Mouse (Mus musculus) MEL (cell line): ENCODE measurements at regions not wholly inside any gene's neighbourhood (a gene's known extent, or its start where the extent isn't known, plus 50 kb on each side); places are given as distances from the start of the nearest gene placed in this dataset.

ENCODE experiments used
- DNase-seq: peaks from one replicate; pipeline ENCODE4 v3.0.0; 2011; ENCODE audit warnings: low read depth, low spot score
- H3K27ac ChIP-seq: 2 replicates; pipeline ENCODE4 v1.5.1; 2012; ENCODE audit warnings: low read depth, mild to moderate bottlenecking, control low read depth, low read length, moderate library complexity; ENCODE audit not compliant: control insufficient read depth
- H3K27me3 ChIP-seq, 2 experiments: fragments of 150-350 bp in 1 of 2; sonication (generic) in 1 of 2; 2 replicates each; pipeline ENCODE4 v1.6.1; 2012; ENCODE audit warnings: low read length in 2 of 2, mild to moderate bottlenecking in 2 of 2, improper control_type of control experiment in 1 of 2, moderate library complexity in 1 of 2; ENCODE audit not compliant: insufficient read depth in 2 of 2, control insufficient read depth in 1 of 2
- H3K36me3 ChIP-seq, 2 experiments: 2 replicates each; pipeline ENCODE4 v1.6.1; 2012 to 2014; ENCODE audit warnings: low read length in 2 of 2, improper control_type of control experiment in 1 of 2, inconsistent platforms in 1 of 2, mild to moderate bottlenecking in 1 of 2; ENCODE audit not compliant: insufficient read depth in 2 of 2, control insufficient read depth in 1 of 2
- H3K4me1 ChIP-seq, 2 experiments: fragments of 150-350 bp in 1 of 2; sonication (generic) in 1 of 2; 2 replicates each; pipeline ENCODE4 v1.6.1; 2012; ENCODE audit warnings: low read length in 2 of 2, improper control_type of control experiment in 1 of 2, mild to moderate bottlenecking in 1 of 2; ENCODE audit not compliant: insufficient read depth in 2 of 2, control insufficient read depth in 1 of 2
- H3K4me3 ChIP-seq, 2 experiments: fragments of 150-350 bp in 1 of 2; sonication (generic) in 1 of 2; 2 replicates each; pipeline ENCODE4 v1.5.1; 2012; ENCODE audit warnings: low read depth in 2 of 2, low read length in 2 of 2, mild to moderate bottlenecking in 2 of 2, moderate library complexity in 2 of 2, control low read depth in 1 of 2, improper control_type of control experiment in 1 of 2; ENCODE audit not compliant: control insufficient read depth in 1 of 2, insufficient read depth in 1 of 2
- H3K79me2 ChIP-seq: 2 replicates; pipeline ENCODE4 v1.6.1; 2012; ENCODE audit warnings: mild to moderate bottlenecking, low read length, moderate library complexity; ENCODE audit not compliant: control insufficient read depth, poor library complexity, insufficient read depth
- H3K9ac ChIP-seq: 2 replicates; pipeline ENCODE4 v1.6.1; 2012; ENCODE audit warnings: low read depth, mild to moderate bottlenecking, control low read depth, low read length, moderate library complexity; ENCODE audit not compliant: control insufficient read depth, poor library complexity, severe bottlenecking
- H3K9me3 ChIP-seq: fragments of 150-350 bp; sonication (generic); replicated peaks from 2 replicates; pipeline ENCODE4 v1.6.1; 2012; ENCODE audit warnings: mild to moderate bottlenecking, low read length, improper control_type of control experiment, moderate library complexity; ENCODE audit not compliant: insufficient read depth
- CHD2 ChIP-seq: IDR thresholded peaks from 2 replicates; pipeline ENCODE4 v1.6.1; 2011; ENCODE audit warnings: low read length, improper control_type of control experiment
- CTCF ChIP-seq, 3 experiments: IDR thresholded peaks in 2 of 3; conservative IDR thresholded peaks in 1 of 3; 2 replicates each; pipeline ENCODE4 v1.5.1; 2011 to 2012; ENCODE audit warnings: low read length in 3 of 3, low read depth in 2 of 3, mild to moderate bottlenecking in 2 of 3, improper control_type of control experiment in 1 of 3, inconsistent platforms in 1 of 3, mixed read lengths in 1 of 3, moderate library complexity in 1 of 3; ENCODE audit not compliant: control insufficient read depth in 1 of 3, insufficient read depth in 1 of 3, poor library complexity in 1 of 3, severe bottlenecking in 1 of 3
- ELF1 ChIP-seq: IDR thresholded peaks from 2 replicates; pipeline ENCODE4 v1.6.1; 2014; ENCODE audit warnings: low read depth, mild to moderate bottlenecking, inconsistent platforms, low read length, improper control_type of control experiment, moderate library complexity
- EP300 ChIP-seq, 2 experiments: IDR thresholded peaks; 2 replicates each; pipeline ENCODE4 v1.6.1; 2011; ENCODE audit warnings: improper control_type of control experiment in 2 of 2, low read length in 2 of 2, low read depth in 1 of 2, mild to moderate bottlenecking in 1 of 2
- GATA1 ChIP-seq: IDR thresholded peaks from 2 replicates; pipeline ENCODE4 v1.6.1; 2011; ENCODE audit warnings: low read depth, low read length, improper control_type of control experiment
- MAFK ChIP-seq: IDR thresholded peaks from 2 replicates; pipeline ENCODE4 v1.6.1; 2011; ENCODE audit warnings: low read depth, mild to moderate bottlenecking, low read length, improper control_type of control experiment, borderline replicate concordance
- MEF2A ChIP-seq: IDR thresholded peaks from 2 replicates; pipeline ENCODE4 v1.6.1; 2014; ENCODE audit warnings: low read depth, mild to moderate bottlenecking, inconsistent platforms, low read length, improper control_type of control experiment; ENCODE audit not compliant: poor library complexity, insufficient replicate concordance, severe bottlenecking; ENCODE audit errors: extremely low read depth
- MYC ChIP-seq: IDR thresholded peaks from 2 replicates; pipeline ENCODE4 v1.6.1; 2011; ENCODE audit warnings: low read depth, mild to moderate bottlenecking, low read length, improper control_type of control experiment, moderate library complexity
- POLR2AphosphoS2 ChIP-seq: IDR thresholded peaks from 2 replicates; pipeline ENCODE4 v1.6.1; 2011; ENCODE audit warnings: low read length, improper control_type of control experiment
- TAL1 ChIP-seq: IDR thresholded peaks from 2 replicates; pipeline ENCODE4 v1.6.1; 2012; ENCODE audit warnings: mild to moderate bottlenecking, inconsistent platforms, low read length, moderate library complexity, mixed read lengths
- TCF12 ChIP-seq: IDR thresholded peaks from 2 replicates; pipeline ENCODE4 v1.6.1; 2014; ENCODE audit warnings: low read depth, mild to moderate bottlenecking, inconsistent platforms, low read length, improper control_type of control experiment, moderate library complexity
- USF2 ChIP-seq, 2 experiments: IDR thresholded peaks; 2 replicates each; pipeline ENCODE4 v1.6.1; 2011 to 2012; ENCODE audit warnings: improper control_type of control experiment in 2 of 2, low read length in 2 of 2, borderline replicate concordance in 1 of 2, inconsistent platforms in 1 of 2, low read depth in 1 of 2, mild to moderate bottlenecking in 1 of 2; ENCODE audit not compliant: insufficient read depth in 1 of 2

GRCm38 (mm10) chr11:22671791-22672490, 160.1 kb downstream of the Tmem17 start:
- Histone ChIP-seq H3K27ac (no peak overlapping the region), H3K36me3 (peaks cover 0 to 14% of the 10 kb centered on the region in 2 experiments; a peak in 2 of 4 replicates), H3K79me2 (no peaks in the 10 kb centered on the region), H3K27me3 (no peaks in the 10 kb centered on the region), H3K4me1 (peaks cover 6 to 15% of the 10 kb centered on the region in 2 experiments), H3K9ac (no peak overlapping the region), H3K4me3 (no peak overlapping the region), H3K9me3 (no peaks in the 10 kb centered on the region)
- 0 out of 2 replicates have a peak, but pooled peaks have one; percentile 17 for TF ChIP-seq TCF12
- no peak for TF ChIP-seq CTCF (IDR thresholded peaks at IDR 0.05 in 2 of 3, conservative IDR thresholded peaks at IDR 0.05 in 1 of 3; ENCODE audit: control insufficient read depth in 1 of 3, insufficient read depth in 1 of 3, low read depth in 2 of 3, low read length in 3 of 3, poor library complexity in 1 of 3, severe bottlenecking in 1 of 3)
- no peak for TF ChIP-seq ELF1
- TF ChIP-seq GATA1, result 0 out of 2 replicates have a peak, but pooled peaks have one; percentile 5
- peak; percentile 40; the same call in 1 of the 2 replicates for TF ChIP-seq MEF2A
- peak; percentile 32 to 55; a peak in 2 of 4 replicates for TF ChIP-seq EP300 (IDR thresholded peaks at IDR 0.05; ENCODE audit: low read depth in 1 of 2, low read length in 2 of 2)
- DNase-seq, result peak; percentile 11

GRCm38 (mm10) chr11:22675047-22675446, 163.2 kb downstream of the Tmem17 start:
- H3K9me3 ChIP-seq, result no peaks in the 10 kb centered on the region
- peaks cover 0 to 14% of the 10 kb centered on the region in 2 experiments; a peak in 2 of 4 replicates for H3K36me3 ChIP-seq
- H3K9ac ChIP-seq, result no peak overlapping the region
- no peak overlapping the region for H3K4me3 ChIP-seq
- TF ChIP-seq CHD2, result no peak
- 0 out of 4 replicates have a peak, but pooled peaks have one; percentile 24 to 34 for TF ChIP-seq EP300 (IDR thresholded peaks at IDR 0.05; ENCODE audit: low read depth in 1 of 2, low read length in 2 of 2)
- no peak for TF ChIP-seq POLR2AphosphoS2
- TF ChIP-seq GATA1, result peak; percentile 29; the same call in 1 of the 2 replicates
- peak; percentile 33; the same call in 1 of the 2 replicates for TF ChIP-seq TAL1
- no peak for TF ChIP-seq MYC
- TF ChIP-seq MAFK, result no peak
- no peak for TF ChIP-seq USF2 (IDR thresholded peaks at IDR 0.05; ENCODE audit: borderline replicate concordance in 1 of 2, insufficient read depth in 1 of 2, low read depth in 1 of 2, low read length in 2 of 2)
- H3K27ac ChIP-seq, result no peak overlapping the region
- H3K27me3 ChIP-seq, result no peaks in the 10 kb centered on the region
- H3K79me2 ChIP-seq, result no peaks in the 10 kb centered on the region
- peak; percentile 50 for DNase-seq
- H3K4me1 ChIP-seq, result peaks cover 6 to 15% of the 10 kb centered on the region in 2 experiments
